Mouse (Mus musculus): ENCODE measurements around the gene Ptgfrn. TPM values are rescaled to one million over a fixed set of nuclear protein-coding genes. Genes with fewer than 3 reads are reported as not detected.

The Ptgfrn gene
- polyA plus RNA-seq, 1 experiment from 2014 or later = 8.3 TPM

GRCm38 (mm10) chr3:100993158-100993557 lies 116.9 kb downstream of the Ptgfrn start:
- Histone ChIP-seq H3K4me2 (no peak overlapping the region), H3K4me3 (ENCODE audit: low read depth, low read length) (no peak overlapping the region), H3K9ac (ENCODE audit: low read depth, low read length) (no peak overlapping the region), H3K4me1 (ENCODE audit: control insufficient read depth, insufficient read depth, low read length) (peaks cover 9% of the 10 kb centered on the region), H3K9me3 (replicated peaks; ENCODE audit: control insufficient read depth, low read length) (no peaks in the 10 kb centered on the region), H3K27ac (ENCODE audit: low read depth, low read length) (no peak overlapping the region), H3K27me3 (ENCODE audit: control insufficient read depth, insufficient read depth, low read length) (no peaks in the 10 kb centered on the region), H3K36me3 (ENCODE audit: control insufficient read depth, insufficient read depth, low read length) (no peaks in the 10 kb centered on the region)
- 61% methylated on average over 7 of the region's 7 CpGs for WGBS (ENCODE audit: insufficient replicate concordance)
- ATAC-seq (replicated peaks; ENCODE audit: insufficient number of reproducible peaks, low FRiP score, low TSS enrichment) = no peak

Other genes with a start within 250 kb of the Ptgfrn start
- 2.5 and 3.9 TPM in 2 replicates for gene Trim45, start 188.1 kb downstream of the Ptgfrn start, polyA plus RNA-seq (2014; fragmentation: Nextera tagmentation; extraction: Ambion mirVana)
- 12.9 and 15.8 TPM in 2 replicates for gene Ttf2, start 140.6 kb downstream of the Ptgfrn start, polyA plus RNA-seq (2014; fragmentation: Nextera tagmentation; extraction: Ambion mirVana)
- gene Cd101, start 80.7 kb downstream of the Ptgfrn start, polyA plus RNA-seq (2014; fragmentation: Nextera tagmentation; extraction: Ambion mirVana) = 0.26 and 0.45 TPM in 2 replicates
- gene Cd2, start 177.7 kb upstream of the Ptgfrn start, polyA plus RNA-seq (2014; fragmentation: Nextera tagmentation; extraction: Ambion mirVana) = 0.20 TPM in 1 of 2 replicates, not detected in the other

Data from heart, embryonic 11.5 days (tissue).